Mouse (Mus musculus) liver, postnatal 0 days (tissue): ENCODE measurements at regions not wholly inside any gene's neighbourhood (a gene's known extent, or its start where the extent isn't known, plus 50 kb on each side); places are given as distances from the start of the nearest gene placed in this dataset.

Source experiments
- CTCF ChIP-seq: sonication (generic); IDR thresholded peaks from 2 replicates; pipeline ENCODE4 v1.5.1; 2016; ENCODE audit warnings: antibody characterized with exemption, low read depth
- EP300 ChIP-seq: IDR thresholded peaks from 2 replicates; pipeline ENCODE4 v1.6.1; 2016; ENCODE audit warnings: antibody characterized with exemption, low read depth, mild to moderate bottlenecking

DNA sequence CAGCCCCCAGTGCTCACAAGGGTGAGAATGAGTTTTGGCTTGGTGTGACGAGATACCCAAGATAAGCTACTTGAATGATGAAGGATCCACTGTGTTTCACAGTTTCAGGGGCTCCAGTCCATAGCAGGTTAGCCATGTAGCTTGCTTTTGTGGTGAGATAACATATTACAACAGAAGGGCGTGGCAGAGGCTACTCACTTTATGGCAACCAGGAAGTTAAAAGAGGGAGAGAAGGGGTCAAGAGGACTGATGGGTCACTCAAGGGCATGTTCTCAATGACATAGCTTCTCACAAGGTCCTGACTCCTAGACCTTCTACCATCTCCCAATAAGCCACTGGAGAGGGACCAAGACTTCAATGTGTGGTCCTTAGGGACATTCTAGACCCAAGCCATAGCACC, 159.4 kb upstream of the Kiz start:
- no peak for TF ChIP-seq CTCF
- TF ChIP-seq EP300 = no peak
